Mouse (Mus musculus): ENCODE data around the gene Ldlrad2. TPM values are rescaled to one million over a fixed set of nuclear protein-coding genes. Genes with fewer than 3 reads are reported as not detected.
"Not testable (repeated sequence)": the region's sequence is repeated elsewhere in the genome, so short reads cannot be mapped to it uniquely, and the experiment has no call there.

The Ldlrad2 gene
- polyA plus RNA-seq, 1 experiment: not detected

- WGBS: 2% methylated on average over 40 of the region's 40 CpGs
- no peak for TF ChIP-seq POLR2A (IDR thresholded peaks at IDR 0.05; ENCODE audit: insufficient read depth, low read depth, low read length)
- TF ChIP-seq CTCF (IDR thresholded peaks at IDR 0.05; ENCODE audit: insufficient read depth, low read depth, low read length): no peak
- H3K4me1 ChIP-seq (ENCODE audit: control insufficient read depth, insufficient read depth, low read length): peaks cover 10% of the 10 kb centered on the region
- H3K4me3 ChIP-seq (ENCODE audit: insufficient read depth, low read depth, low read length): peak overlapping the region; percentile 72
- peak overlapping the region; percentile 62 for H3K27ac ChIP-seq (ENCODE audit: insufficient read depth, low read depth, low read length)
Observed at GRCm38 (mm10) chr4:137594496-137595270, 20.3 kb upstream of the Ldlrad2 start.

- Histone ChIP-seq H3K4me3 (ENCODE audit: insufficient read depth, low read depth, low read length) (peak within 1 kb of the TSS; percentile 72), H3K4me1 (ENCODE audit: control insufficient read depth, insufficient read depth, low read length) (peaks cover 8% of the 10 kb centered on the region; the same call in 1 of the 2 replicates), H3K27ac (ENCODE audit: insufficient read depth, low read depth, low read length) (peak within 1 kb of the TSS; percentile 99)
- under 1% methylated on average over 89 of the region's 92 CpGs for WGBS
- TF ChIP-seq POLR2A (IDR thresholded peaks at IDR 0.05; ENCODE audit: insufficient read depth, low read depth, low read length): peak; percentile 86; the same call in 1 of the 2 replicates
- TF ChIP-seq CTCF (IDR thresholded peaks at IDR 0.05; ENCODE audit: insufficient read depth, low read depth, low read length): no peak
Observed at GRCm38 (mm10) chr4:137593601-137594495, 19.5 kb upstream of the Ldlrad2 start, which contains the start of gene Usp48. Usp48 (plus strand) TSS chr4:137593755.

- TF ChIP-seq POLR2A (IDR thresholded peaks at IDR 0.05; ENCODE audit: insufficient read depth, low read depth, low read length) (no peak), CTCF (IDR thresholded peaks at IDR 0.05; ENCODE audit: insufficient read depth, low read depth, low read length) (no peak)
- Histone ChIP-seq H3K4me1 (ENCODE audit: control insufficient read depth, insufficient read depth, low read length) (no peaks in the 10 kb centered on the region), H3K4me3 (ENCODE audit: insufficient read depth, low read depth, low read length) (no peak overlapping the region), H3K27ac (ENCODE audit: insufficient read depth, low read depth, low read length) (no peak overlapping the region)
- WGBS: 53% methylated on average over 4 of the region's 4 CpGs
Observed at GRCm38 (mm10) chr4:137590961-137591360, 16.6 kb upstream of the Ldlrad2 start.

GRCm38 (mm10) chr4:137589586-137589985 lies 15.2 kb upstream of the Ldlrad2 start:
- Histone ChIP-seq H3K4me3 (ENCODE audit: insufficient read depth, low read depth, low read length) (no peak overlapping the region), H3K27ac (ENCODE audit: insufficient read depth, low read depth, low read length) (no peak overlapping the region), H3K4me1 (ENCODE audit: control insufficient read depth, insufficient read depth, low read length) (no peaks in the 10 kb centered on the region)
- 89% methylated on average over 3 of the region's 3 CpGs for WGBS
- TF ChIP-seq CTCF (IDR thresholded peaks at IDR 0.05; ENCODE audit: insufficient read depth, low read depth, low read length) (no peak), POLR2A (IDR thresholded peaks at IDR 0.05; ENCODE audit: insufficient read depth, low read depth, low read length) (no peak)

GRCm38 (mm10) chr4:137589095-137589494 lies 14.7 kb upstream of the Ldlrad2 start:
- not testable (repeated sequence) for H3K4me1 ChIP-seq (ENCODE audit: control insufficient read depth, insufficient read depth, low read length); H3K4me3 ChIP-seq (ENCODE audit: insufficient read depth, low read depth, low read length); H3K27ac ChIP-seq (ENCODE audit: insufficient read depth, low read depth, low read length)
- 90% methylated on average over 2 of the region's 3 CpGs for WGBS

- 0 out of 2 replicates have a peak, but pooled peaks have one; percentile 45 for TF ChIP-seq CTCF (IDR thresholded peaks at IDR 0.05; ENCODE audit: insufficient read depth, low read depth, low read length)
- no peak for TF ChIP-seq POLR2A (IDR thresholded peaks at IDR 0.05; ENCODE audit: insufficient read depth, low read depth, low read length)
- peaks cover 11% of the 10 kb centered on the region for H3K4me1 ChIP-seq (ENCODE audit: control insufficient read depth, insufficient read depth, low read length)
- H3K27ac ChIP-seq (ENCODE audit: insufficient read depth, low read depth, low read length): no peak overlapping the region
- 47% methylated on average over 3 of the region's 3 CpGs for WGBS
- no peak overlapping the region for H3K4me3 ChIP-seq (ENCODE audit: insufficient read depth, low read depth, low read length)
Observed at GRCm38 (mm10) chr4:137581815-137582214, 7.4 kb upstream of the Ldlrad2 start.

GRCm38 (mm10) chr4:137580299-137580698 lies 5.9 kb upstream of the Ldlrad2 start:
- H3K4me1 ChIP-seq (ENCODE audit: control insufficient read depth, insufficient read depth, low read length): peaks cover 11% of the 10 kb centered on the region
- no peak overlapping the region for H3K4me3 ChIP-seq (ENCODE audit: insufficient read depth, low read depth, low read length)
- no peak for TF ChIP-seq POLR2A (IDR thresholded peaks at IDR 0.05; ENCODE audit: insufficient read depth, low read depth, low read length)
- no peak for TF ChIP-seq CTCF (IDR thresholded peaks at IDR 0.05; ENCODE audit: insufficient read depth, low read depth, low read length)
- WGBS: 83% methylated on average over 2 of the region's 2 CpGs
- H3K27ac ChIP-seq (ENCODE audit: insufficient read depth, low read depth, low read length): no peak overlapping the region

- TF ChIP-seq POLR2A (IDR thresholded peaks at IDR 0.05; ENCODE audit: insufficient read depth, low read depth, low read length) (no peak), CTCF (IDR thresholded peaks at IDR 0.05; ENCODE audit: insufficient read depth, low read depth, low read length) (no peak)
- Histone ChIP-seq H3K4me1 (ENCODE audit: control insufficient read depth, insufficient read depth, low read length) (peaks cover 11% of the 10 kb centered on the region), H3K27ac (ENCODE audit: insufficient read depth, low read depth, low read length) (no peak overlapping the region), H3K4me3 (ENCODE audit: insufficient read depth, low read depth, low read length) (no peak overlapping the region)
- WGBS: 79% methylated on average over 4 of the region's 4 CpGs
Observed at GRCm38 (mm10) chr4:137579789-137580188, 5.4 kb upstream of the Ldlrad2 start.

All from olfactory bulb, adult 2 months (tissue).